Mouse (Mus musculus) forebrain, embryonic 11.5 days (tissue): ENCODE results near the gene Mtx1. TPM values are rescaled to one million over a fixed set of nuclear protein-coding genes. Genes with fewer than 3 reads are reported as not detected.
A peak's percentile ranks its signal among the peaks of the same experiment; 100 is the strongest.

Source experiments
- ATAC-seq: fragments of 200-750 bp; cut with Nextera tagmentation; replicated peaks from 2 replicates; pipeline ENCODE4 v1.8.0; 2017; ENCODE audit warnings: moderate TSS enrichment; ENCODE audit not compliant: low FRiP score
- DNase-seq: peaks from one replicate; pipeline ENCODE4 v3.0.0-alpha.2; 2017; ENCODE audit warnings: low spot score
- H3K27ac ChIP-seq: fragments of 300-500 bp; sonication (generic); 2 replicates; pipeline ENCODE4 v1.5.1; 2014; ENCODE audit warnings: low read depth, low read length
- H3K27me3 ChIP-seq: fragments of 300-500 bp; sonication (generic); 2 replicates; pipeline ENCODE4 v1.6.1; 2014; ENCODE audit warnings: mild to moderate bottlenecking, low read length, mixed read lengths; ENCODE audit not compliant: control insufficient read depth, insufficient read depth
- H3K36me3 ChIP-seq: fragments of 300-500 bp; sonication (generic); 2 replicates; pipeline ENCODE4 v1.6.1; 2014; ENCODE audit warnings: mild to moderate bottlenecking, low read length, moderate library complexity, mixed read lengths; ENCODE audit not compliant: control insufficient read depth, insufficient read depth
- H3K4me1 ChIP-seq: fragments of 300-500 bp; sonication (generic); replicated peaks from 2 replicates; pipeline ENCODE4 v1.6.1; 2014; ENCODE audit warnings: low read length, mixed read lengths; ENCODE audit not compliant: control insufficient read depth, insufficient read depth
- H3K4me2 ChIP-seq: fragments of 300-500 bp; sonication (generic); 2 replicates; pipeline ENCODE4 v1.6.1; 2014; ENCODE audit warnings: low read depth, mild to moderate bottlenecking, low read length, moderate library complexity, mixed read lengths; ENCODE audit not compliant: severe bottlenecking
- H3K4me3 ChIP-seq: fragments of 300-500 bp; sonication (generic); 2 replicates; pipeline ENCODE4 v1.5.1; 2014; ENCODE audit warnings: low read depth, low read length
- H3K9ac ChIP-seq: fragments of 300-500 bp; sonication (generic); 2 replicates; pipeline ENCODE4 v1.6.1; 2014; ENCODE audit warnings: low read length
- H3K9me3 ChIP-seq: fragments of 300-500 bp; sonication (generic); 2 replicates; pipeline ENCODE4 v1.6.1; 2016; ENCODE audit warnings: low read length, mixed read lengths; ENCODE audit not compliant: control insufficient read depth
- WGBS: fragments of 180-500 bp; shearing (Covaris S2); extraction: QIAGEN DNeasy Blood & Tissue Kit; methylation state at CpG from one replicate; pipeline ENCODE4 v1.1.7; 2014; 5-methylcytosine and 5-hydroxymethylcytosine counted together
- polyA plus RNA-seq: library from polyadenylated mRNA; unstranded; fragments of >200 nt; fragmentation: Nextera tagmentation; extraction: Ambion mirVana; gene quantifications from 2 replicates; pipeline ENCODE4 v1.2.1, GENCODE M21; 2014

The Mtx1 gene
- polyA plus RNA-seq, 1 experiment from 2014 or later = 194 TPM

- Histone ChIP-seq H3K4me2 (peak overlapping the region; percentile 95), H3K36me3 (peaks cover 3% of the 10 kb centered on the region; the same call in 1 of the 2 replicates), H3K27ac (peak overlapping the region; percentile 98), H3K4me1 (peaks cover 25% of the 10 kb centered on the region), H3K27me3 (no peaks in the 10 kb centered on the region), H3K4me3 (peak overlapping the region; percentile 97), H3K9me3 (no peaks in the 10 kb centered on the region), H3K9ac (peak overlapping the region; percentile 74)
- peak; percentile 97 for DNase-seq
- WGBS = under 1% methylated on average over 41 of the region's 41 CpGs
- ATAC-seq = peak; percentile 85
Observed at GRCm38 (mm10) chr3:89227307-89228179, 655 bp upstream of the Mtx1 start.

DNA sequence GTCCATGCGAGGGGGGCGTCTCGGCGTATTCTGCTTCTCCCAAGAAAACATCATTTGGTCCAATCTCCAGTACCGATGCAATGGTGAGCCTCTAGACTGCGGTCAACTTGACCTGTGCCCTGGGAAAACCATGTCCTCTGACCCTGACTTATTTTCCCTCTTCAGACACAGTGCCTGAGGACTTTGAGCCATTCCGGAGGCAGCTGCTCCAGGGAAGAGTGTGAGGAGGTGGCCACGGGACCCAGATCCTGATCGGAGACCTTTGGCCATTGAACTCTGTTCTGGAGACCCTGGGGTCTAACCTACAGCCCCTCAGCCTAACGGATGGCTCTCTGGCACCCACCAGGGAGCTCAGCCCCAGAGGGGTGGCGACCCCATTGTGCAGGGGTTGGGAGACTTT, 527 bp downstream of the Mtx1 start:
- WGBS = 4% methylated on average over 11 of the region's 11 CpGs
- peaks cover 25% of the 10 kb centered on the region for H3K4me1 ChIP-seq
- peaks cover 3% of the 10 kb centered on the region; the same call in 1 of the 2 replicates for H3K36me3 ChIP-seq
- H3K4me2 ChIP-seq = peak overlapping the region; percentile 95
- H3K27ac ChIP-seq = peak overlapping the region; percentile 98
- DNase-seq (no peak), ATAC-seq (peak; percentile 0; the same call in 1 of the 2 replicates)
- peak overlapping the region; percentile 74 for H3K9ac ChIP-seq
- peak overlapping the region; percentile 97 for H3K4me3 ChIP-seq
- H3K27me3 ChIP-seq = no peaks in the 10 kb centered on the region
- H3K9me3 ChIP-seq = no peaks in the 10 kb centered on the region

- 6% methylated on average over 4 of the region's 4 CpGs for WGBS
- no peaks in the 10 kb centered on the region for H3K9me3 ChIP-seq
Observed at GRCm38 (mm10) chr3:89225918-89226317, 970 bp downstream of the Mtx1 start.

DNA sequence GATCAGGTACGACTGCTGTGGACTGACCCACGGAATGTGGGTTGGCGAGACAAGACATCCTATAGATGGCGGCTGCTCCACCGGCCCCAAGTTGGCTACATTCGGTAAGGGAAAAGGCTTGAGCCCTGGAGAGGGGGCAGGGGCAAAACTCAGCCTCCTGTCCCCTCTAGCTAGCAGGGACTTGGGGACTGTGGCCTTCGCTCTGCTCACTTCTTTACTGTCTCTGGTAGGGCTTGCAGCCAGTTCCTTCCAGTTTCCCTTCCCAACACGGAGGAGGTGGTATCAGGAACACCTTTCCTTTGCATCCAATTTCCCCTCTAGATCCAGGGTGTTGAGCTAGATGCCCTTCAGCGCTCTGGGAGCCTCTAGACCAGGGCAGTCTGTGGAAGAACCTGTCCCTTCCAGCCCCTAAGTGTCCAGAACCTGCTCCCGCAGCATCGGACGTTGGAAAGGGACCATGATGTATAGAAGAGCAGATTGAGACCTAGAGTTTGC, 1.5 kb downstream of the Mtx1 start:
- 21% methylated on average over 12 of the region's 12 CpGs for WGBS
- no peak for DNase-seq

More at GRCm38 (mm10) chr3:89225918-89226317, 970 bp downstream of the Mtx1 start:
- Histone ChIP-seq H3K27ac (peak overlapping the region; percentile 98), H3K9ac (peak overlapping the region; percentile 74), H3K36me3 (peaks cover 3% of the 10 kb centered on the region; the same call in 1 of the 2 replicates), H3K27me3 (no peaks in the 10 kb centered on the region), H3K4me2 (peak overlapping the region; percentile 95), H3K4me3 (peak overlapping the region; percentile 97), H3K4me1 (peaks cover 28% of the 10 kb centered on the region)
- ATAC-seq (peak; percentile 82), DNase-seq (peak; percentile 90)

DNA sequence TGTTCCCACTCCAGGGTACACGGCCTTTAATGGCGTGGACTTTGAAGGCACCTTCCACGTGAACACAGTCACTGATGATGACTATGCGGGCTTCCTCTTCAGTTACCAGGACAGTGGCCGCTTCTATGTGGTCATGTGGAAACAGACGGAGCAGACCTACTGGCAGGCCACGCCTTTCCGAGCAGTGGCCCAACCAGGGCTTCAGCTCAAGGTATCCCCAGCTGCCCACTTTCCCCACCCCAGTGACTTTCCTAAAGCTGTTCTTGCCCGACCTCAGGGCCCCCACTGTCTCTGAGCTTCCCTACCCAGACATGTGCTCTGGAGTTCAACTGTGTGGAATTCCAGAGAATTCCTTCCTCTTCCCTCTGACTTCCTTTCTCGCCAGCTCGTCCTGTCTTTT, 2.1 kb downstream of the Mtx1 start:
- Histone ChIP-seq H3K9ac (peak overlapping the region; percentile 74), H3K27me3 (no peaks in the 10 kb centered on the region), H3K4me3 (peak overlapping the region; percentile 97), H3K9me3 (no peaks in the 10 kb centered on the region), H3K4me2 (peak overlapping the region; percentile 95), H3K27ac (peak overlapping the region; percentile 98), H3K4me1 (peaks cover 29% of the 10 kb centered on the region), H3K36me3 (peaks cover 3% of the 10 kb centered on the region; the same call in 1 of the 2 replicates)
- ATAC-seq = no peak
- 43% methylated on average over 11 of the region's 11 CpGs for WGBS
- no peak for DNase-seq

More for the DNA sequence above, 1.5 kb downstream of the Mtx1 start:
- no peak for ATAC-seq
- peak overlapping the region; percentile 97 for H3K4me3 ChIP-seq
- no peaks in the 10 kb centered on the region for H3K27me3 ChIP-seq
- peak overlapping the region; percentile 98 for H3K27ac ChIP-seq
- H3K9ac ChIP-seq = peak overlapping the region; percentile 74
- no peaks in the 10 kb centered on the region for H3K9me3 ChIP-seq
- peak overlapping the region; percentile 95 for H3K4me2 ChIP-seq
- peaks cover 3% of the 10 kb centered on the region; the same call in 1 of the 2 replicates for H3K36me3 ChIP-seq
- peaks cover 29% of the 10 kb centered on the region for H3K4me1 ChIP-seq

DNA sequence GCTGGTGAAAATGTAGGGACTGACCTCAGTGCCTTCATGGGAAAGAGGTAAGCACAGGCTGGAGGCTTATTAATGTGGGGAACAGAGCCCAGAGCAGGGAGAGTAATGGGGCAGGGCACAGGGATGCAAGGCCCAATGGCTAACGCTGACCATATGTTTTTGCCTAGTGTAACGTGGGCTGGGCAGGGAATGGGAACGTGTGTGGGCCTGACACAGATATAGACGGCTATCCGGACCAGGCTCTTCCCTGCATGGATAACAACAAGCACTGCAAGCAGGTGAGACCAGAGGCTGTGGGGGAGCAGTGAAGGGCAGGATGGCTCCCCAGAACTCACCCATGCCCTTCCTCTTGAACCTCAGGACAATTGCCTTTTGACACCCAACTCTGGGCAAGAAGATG, 5.7 kb downstream of the Mtx1 start:
- H3K4me3 ChIP-seq = no peak overlapping the region
- H3K4me2 ChIP-seq = no peak overlapping the region
- H3K27ac ChIP-seq = no peak overlapping the region
- H3K4me1 ChIP-seq = peaks cover 29% of the 10 kb centered on the region
- H3K9me3 ChIP-seq = no peaks in the 10 kb centered on the region
- no peaks in the 10 kb centered on the region for H3K27me3 ChIP-seq
- WGBS = 71% methylated on average over 5 of the region's 5 CpGs
- H3K36me3 ChIP-seq = peaks cover 3% of the 10 kb centered on the region; the same call in 1 of the 2 replicates
- no peak for ATAC-seq
- DNase-seq = no peak
- peak overlapping the region; percentile 35 for H3K9ac ChIP-seq

GRCm38 (mm10) chr3:89219546-89219945, 7.3 kb downstream of the Mtx1 start:
- 46% methylated on average over 8 of the region's 8 CpGs for WGBS
- no peaks in the 10 kb centered on the region for H3K27me3 ChIP-seq
- H3K4me1 ChIP-seq = peaks cover 33% of the 10 kb centered on the region
- H3K4me3 ChIP-seq = no peak overlapping the region
- H3K36me3 ChIP-seq = peaks cover 3% of the 10 kb centered on the region; the same call in 1 of the 2 replicates
- no peak for ATAC-seq
- peak overlapping the region; percentile 37; the same call in 1 of the 2 replicates for H3K27ac ChIP-seq
- H3K9me3 ChIP-seq = no peaks in the 10 kb centered on the region
- no peak overlapping the region for H3K4me2 ChIP-seq
- peak overlapping the region; percentile 21 for H3K9ac ChIP-seq
- DNase-seq = no peak

GRCm38 (mm10) chr3:89218271-89218670, 8.6 kb downstream of the Mtx1 start:
- Histone ChIP-seq H3K36me3 (peaks cover 3% of the 10 kb centered on the region; the same call in 1 of the 2 replicates), H3K9me3 (no peaks in the 10 kb centered on the region), H3K4me2 (no peak overlapping the region), H3K9ac (no peak overlapping the region), H3K4me3 (no peak overlapping the region), H3K27ac (0 out of 2 replicates have a peak overlapping the region, but pooled peaks have one; percentile 41), H3K27me3 (no peaks in the 10 kb centered on the region), H3K4me1 (peaks cover 21% of the 10 kb centered on the region)
- ATAC-seq = no peak
- 74% methylated on average over 1 of the region's 1 CpGs for WGBS
- DNase-seq = no peak
